Mouse (Mus musculus) hindbrain, embryonic 11.5 days (tissue): ENCODE measurements around the gene Ccdc113. TPM values are rescaled to one million over a fixed set of nuclear protein-coding genes. Genes with fewer than 3 reads are reported as not detected.

Experiments used
- ATAC-seq: fragments of 200-750 bp; cut with Nextera tagmentation; 2 replicates; pipeline ENCODE4 v1.8.0; 2017; ENCODE audit warnings: mild to moderate bottlenecking, moderate TSS enrichment, moderate library complexity; ENCODE audit not compliant: low FRiP score
- DNase-seq: peaks from one replicate; pipeline ENCODE4 v3.0.0-alpha.2; 2015; ENCODE audit warnings: low spot score
- H3K27ac ChIP-seq: fragments of 300-500 bp; sonication (generic); 2 replicates; pipeline ENCODE4 v1.5.1; 2014; ENCODE audit warnings: mild to moderate bottlenecking, low read depth, low read length
- H3K27me3 ChIP-seq: fragments of 300-500 bp; sonication (generic); 2 replicates; pipeline ENCODE4 v1.6.1; 2014; ENCODE audit warnings: mild to moderate bottlenecking, low read length, moderate library complexity, mixed read lengths; ENCODE audit not compliant: control insufficient read depth, insufficient read depth
- H3K36me3 ChIP-seq: fragments of 300-500 bp; sonication (generic); 2 replicates; pipeline ENCODE4 v1.6.1; 2014; ENCODE audit warnings: mild to moderate bottlenecking, low read length, moderate library complexity, mixed read lengths; ENCODE audit not compliant: control insufficient read depth, insufficient read depth
- H3K4me1 ChIP-seq: fragments of 300-500 bp; sonication (generic); replicated peaks from 2 replicates; pipeline ENCODE4 v1.6.1; 2014; ENCODE audit warnings: low read length, mixed read lengths; ENCODE audit not compliant: control insufficient read depth, insufficient read depth
- H3K4me2 ChIP-seq: fragments of 300-500 bp; sonication (generic); replicated peaks from 2 replicates; pipeline ENCODE4 v1.6.1; 2014; ENCODE audit warnings: mild to moderate bottlenecking, low read depth, low read length
- H3K4me3 ChIP-seq: fragments of 300-500 bp; sonication (generic); 2 replicates; pipeline ENCODE4 v1.5.1; 2014; ENCODE audit warnings: low read depth, low read length
- H3K9ac ChIP-seq: fragments of 300-500 bp; sonication (generic); 2 replicates; pipeline ENCODE4 v1.6.1; 2014; ENCODE audit warnings: low read depth, low read length
- H3K9me3 ChIP-seq: fragments of 300-500 bp; sonication (generic); 2 replicates; pipeline ENCODE4 v1.6.1; 2016; ENCODE audit warnings: low read length; ENCODE audit not compliant: control insufficient read depth
- WGBS: fragments of 180-500 bp; shearing (Covaris S2); extraction: QIAGEN DNeasy Blood & Tissue Kit; methylation state at CpG from one replicate; pipeline ENCODE4 v1.1.7; 2014; 5-methylcytosine and 5-hydroxymethylcytosine counted together
- polyA plus RNA-seq: library from polyadenylated mRNA; unstranded; fragments of >200 nt; fragmentation: Nextera tagmentation; extraction: Ambion mirVana; gene quantifications from 2 replicates; pipeline ENCODE4 v1.2.1, GENCODE M21; 2014

The Ccdc113 gene
- polyA plus RNA-seq, 1 experiment from 2014 or later: 2.5 TPM

- no peak overlapping the region for H3K4me2 ChIP-seq
- no peaks in the 10 kb centered on the region for H3K4me1 ChIP-seq
- 93% methylated on average over 4 of the region's 4 CpGs for WGBS
- H3K27ac ChIP-seq: no peak overlapping the region
- no peaks in the 10 kb centered on the region for H3K9me3 ChIP-seq
- H3K4me3 ChIP-seq: no peak overlapping the region
- no peaks in the 10 kb centered on the region for H3K36me3 ChIP-seq
- H3K27me3 ChIP-seq: no peaks in the 10 kb centered on the region
- ATAC-seq: no peak
- no peak for DNase-seq
- H3K9ac ChIP-seq: no peak overlapping the region
These were observed 9.9 kb upstream of the Ccdc113 start for GRCm38 (mm10) chr8:95523991-95524390.

GRCm38 (mm10) chr8:95528194-95528593 lies 5.7 kb upstream of the Ccdc113 start:
- Histone ChIP-seq H3K27ac (no peak overlapping the region), H3K4me2 (no peak overlapping the region), H3K4me3 (no peak overlapping the region), H3K9ac (no peak overlapping the region), H3K4me1 (no peaks in the 10 kb centered on the region), H3K36me3 (no peaks in the 10 kb centered on the region), H3K9me3 (no peaks in the 10 kb centered on the region), H3K27me3 (no peaks in the 10 kb centered on the region)
- ATAC-seq: no peak
- DNase-seq: no peak
- WGBS: 79% methylated on average over 10 of the region's 10 CpGs

- 69% methylated on average over 9 of the region's 9 CpGs for WGBS
- Histone ChIP-seq H3K9ac (no peak overlapping the region), H3K27me3 (no peaks in the 10 kb centered on the region), H3K4me2 (no peak overlapping the region), H3K36me3 (no peaks in the 10 kb centered on the region), H3K27ac (no peak overlapping the region), H3K4me1 (no peaks in the 10 kb centered on the region), H3K9me3 (no peaks in the 10 kb centered on the region), H3K4me3 (no peak overlapping the region)
- ATAC-seq (no peak), DNase-seq (no peak)
These were observed 5.1 kb upstream of the Ccdc113 start for GRCm38 (mm10) chr8:95528750-95529310.

- Histone ChIP-seq H3K9me3 (no peaks in the 10 kb centered on the region), H3K4me3 (no peak overlapping the region), H3K4me2 (no peak overlapping the region), H3K9ac (no peak overlapping the region), H3K36me3 (no peaks in the 10 kb centered on the region), H3K4me1 (no peaks in the 10 kb centered on the region; the same call in 1 of the 2 replicates), H3K27me3 (no peaks in the 10 kb centered on the region), H3K27ac (no peak overlapping the region)
- ATAC-seq: no peak
- 66% methylated on average over 4 of the region's 4 CpGs for WGBS
- DNase-seq: no peak
These were observed 1.7 kb upstream of the Ccdc113 start for GRCm38 (mm10) chr8:95532206-95532605.

- 83% methylated on average over 5 of the region's 5 CpGs for whole genome bisulfite sequencing
- H3K4me2 ChIP-seq: no peak overlapping the region
- no peak overlapping the region for H3K9ac ChIP-seq
- H3K27me3 ChIP-seq: no peaks in the 10 kb centered on the region
- H3K4me1 ChIP-seq: no peaks in the 10 kb centered on the region
- H3K36me3 ChIP-seq: no peaks in the 10 kb centered on the region
- H3K27ac ChIP-seq: no peak overlapping the region
- ATAC-seq: no peak
- H3K4me3 ChIP-seq: no peak overlapping the region
- DNase-seq: no peak
- H3K9me3 ChIP-seq: no peaks in the 10 kb centered on the region
These were observed 5.6 kb downstream of the Ccdc113 start for GRCm38 (mm10) chr8:95539487-95539886.

- Histone ChIP-seq H3K4me3 (no peak overlapping the region), H3K27ac (no peak overlapping the region), H3K4me1 (no peaks in the 10 kb centered on the region), H3K27me3 (no peaks in the 10 kb centered on the region), H3K4me2 (no peak overlapping the region), H3K9ac (no peak overlapping the region), H3K36me3 (no peaks in the 10 kb centered on the region), H3K9me3 (no peaks in the 10 kb centered on the region)
- WGBS: 96% methylated on average over 6 of the region's 6 CpGs
- ATAC-seq: no peak
- DNase-seq: no peak
These were observed 8.3 kb downstream of the Ccdc113 start for GRCm38 (mm10) chr8:95542191-95542590.

- no peaks in the 10 kb centered on the region for H3K4me1 ChIP-seq
- no peaks in the 10 kb centered on the region for H3K9me3 ChIP-seq
- no peak overlapping the region for H3K4me2 ChIP-seq
- H3K27me3 ChIP-seq: no peaks in the 10 kb centered on the region
- no peak overlapping the region for H3K4me3 ChIP-seq
- no peak overlapping the region for H3K9ac ChIP-seq
- 81% methylated on average over 3 of the region's 3 CpGs for WGBS
- DNase-seq (no peak), ATAC-seq (no peak)
- no peak overlapping the region for H3K27ac ChIP-seq
- no peaks in the 10 kb centered on the region for H3K36me3 ChIP-seq
These were observed 9.2 kb downstream of the Ccdc113 start for GRCm38 (mm10) chr8:95543065-95543464.

GRCm38 (mm10) chr8:95545815-95546214 lies 11.9 kb downstream of the Ccdc113 start:
- Histone ChIP-seq H3K4me1 (no peaks in the 10 kb centered on the region; the same call in 1 of the 2 replicates), H3K4me2 (no peak overlapping the region), H3K27me3 (no peaks in the 10 kb centered on the region), H3K27ac (no peak overlapping the region), H3K9ac (no peak overlapping the region), H3K4me3 (no peak overlapping the region), H3K9me3 (no peaks in the 10 kb centered on the region), H3K36me3 (no peaks in the 10 kb centered on the region)
- no peak for DNase-seq
- no peak for ATAC-seq
- 78% methylated on average over 17 of the region's 17 CpGs for WGBS

- no peaks in the 10 kb centered on the region for H3K36me3 ChIP-seq
- H3K27ac ChIP-seq: no peak overlapping the region
- WGBS: 91% methylated on average over 4 of the region's 4 CpGs
- H3K9me3 ChIP-seq: no peaks in the 10 kb centered on the region
- H3K4me3 ChIP-seq: no peak overlapping the region
- no peak for DNase-seq
- no peaks in the 10 kb centered on the region; the same call in 1 of the 2 replicates for H3K4me1 ChIP-seq
- no peak overlapping the region for H3K4me2 ChIP-seq
- ATAC-seq: no peak
- H3K9ac ChIP-seq: no peak overlapping the region
- H3K27me3 ChIP-seq: no peaks in the 10 kb centered on the region
These were observed 13.1 kb downstream of the Ccdc113 start for GRCm38 (mm10) chr8:95546986-95547385.
